Mouse (Mus musculus) T-helper 17 cell (primary cell): ENCODE results near the gene Lmo1.

Experiments used
- in situ Hi-C, 2 experiments: fragments of 300-600 bp; cut with MboI, MseI; formaldehyde crosslinking; loops; 1 replicate in 1 of 2; 2 replicates in 1 of 2; pipeline ENCODE4 v1.15.1; 2025; ENCODE audit warnings: high pct_unique_total_duplicates in 2 of 2

The Lmo1 gene

DNA sequence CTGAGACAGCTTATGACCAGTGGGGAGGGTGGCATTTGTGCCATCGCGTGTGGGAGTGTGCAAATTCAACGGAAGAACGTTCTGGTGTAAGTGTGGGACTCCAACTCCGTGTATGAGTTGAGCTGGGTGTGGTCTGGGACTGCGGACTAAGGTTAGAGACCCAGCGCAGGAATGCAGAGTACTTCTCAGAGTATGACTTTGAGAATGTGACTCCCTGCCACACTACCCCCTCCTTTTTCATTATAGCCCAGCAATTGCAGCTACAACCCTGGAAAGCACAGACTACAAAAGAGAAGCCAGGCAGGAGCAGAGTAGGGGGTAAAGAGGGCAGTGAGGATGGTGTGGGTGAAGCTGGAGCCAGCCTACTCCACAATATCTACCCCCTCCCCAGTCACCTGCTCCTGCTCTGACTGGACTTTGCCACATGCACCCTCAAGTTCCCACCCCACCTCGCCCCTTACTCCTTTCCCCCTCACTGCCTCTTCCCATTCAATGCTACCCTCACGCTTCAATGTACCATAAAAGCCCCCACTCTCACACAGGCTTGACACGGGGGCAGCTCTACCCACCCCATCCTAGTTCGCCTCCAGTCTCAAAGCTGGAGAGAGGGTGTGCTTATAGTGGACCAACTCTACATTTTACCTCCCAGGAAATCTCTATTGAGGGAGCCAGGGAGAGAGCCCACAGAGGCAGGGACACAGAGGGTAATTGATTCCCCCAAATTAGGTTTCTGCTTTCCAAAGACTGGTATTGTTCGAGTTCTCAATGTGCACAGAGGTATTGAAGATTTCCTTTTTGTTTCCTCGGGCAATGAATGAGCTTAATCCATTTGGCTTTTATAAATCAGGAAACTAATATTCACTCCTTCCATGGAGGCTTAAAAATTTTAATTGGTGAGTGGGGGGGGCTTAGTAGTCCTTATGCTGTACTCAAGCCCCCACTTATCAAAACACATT lies 941 bp upstream of the Lmo1 start:
- in situ Hi-C loops: no loop called here

DNA sequence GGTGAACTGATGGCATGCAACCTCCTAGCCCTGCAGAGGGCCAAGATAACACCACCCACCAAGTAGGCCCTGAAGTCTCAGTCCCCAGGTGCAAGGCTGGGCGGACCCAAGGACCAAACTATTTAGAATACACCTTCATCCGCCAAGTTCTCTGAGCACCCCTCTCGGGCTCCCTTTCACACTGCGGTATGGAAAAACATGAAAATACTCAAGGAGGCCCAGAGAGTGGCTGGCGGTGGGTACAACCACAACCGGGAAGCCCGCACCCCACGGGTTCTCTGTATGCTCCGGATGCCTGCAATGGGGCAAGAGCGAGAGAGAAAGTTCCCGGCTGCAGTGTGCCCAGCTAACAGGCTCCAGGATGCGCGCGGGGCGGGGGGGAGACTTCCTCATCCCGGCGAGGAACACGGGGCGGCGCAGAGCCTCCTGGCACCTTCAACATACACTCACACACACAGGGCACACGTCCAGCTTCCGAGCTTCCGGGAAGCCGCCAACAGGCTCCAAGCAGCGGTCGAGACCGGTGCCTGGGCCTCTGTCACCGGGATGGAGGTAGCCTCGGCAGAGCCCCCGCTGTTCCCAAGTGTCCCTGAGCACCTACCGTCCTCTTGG lies 564 bp downstream of the Lmo1 start:
- in situ Hi-C loops: no loop called here

DNA sequence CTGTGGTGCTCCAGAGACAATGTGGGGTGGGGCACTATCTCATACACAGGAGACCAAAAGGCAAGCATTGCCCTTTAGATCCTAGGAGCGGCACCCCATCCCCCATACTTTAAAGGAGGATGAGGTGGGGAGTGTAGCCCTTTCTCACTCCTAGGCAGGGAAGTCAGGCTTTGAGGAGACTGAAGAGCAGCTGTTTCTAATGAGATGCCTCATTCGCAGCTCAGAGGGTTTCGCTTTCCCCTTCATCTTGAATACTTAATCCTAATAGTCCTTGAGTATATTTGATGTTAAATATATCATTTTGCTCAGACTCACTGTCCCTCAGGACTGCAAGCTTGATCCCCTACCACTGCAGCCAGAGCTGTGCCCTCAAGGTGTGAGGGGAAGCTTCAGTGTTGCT lies 3.1 kb downstream of the Lmo1 start:
- in situ Hi-C loops: no loop called here

DNA sequence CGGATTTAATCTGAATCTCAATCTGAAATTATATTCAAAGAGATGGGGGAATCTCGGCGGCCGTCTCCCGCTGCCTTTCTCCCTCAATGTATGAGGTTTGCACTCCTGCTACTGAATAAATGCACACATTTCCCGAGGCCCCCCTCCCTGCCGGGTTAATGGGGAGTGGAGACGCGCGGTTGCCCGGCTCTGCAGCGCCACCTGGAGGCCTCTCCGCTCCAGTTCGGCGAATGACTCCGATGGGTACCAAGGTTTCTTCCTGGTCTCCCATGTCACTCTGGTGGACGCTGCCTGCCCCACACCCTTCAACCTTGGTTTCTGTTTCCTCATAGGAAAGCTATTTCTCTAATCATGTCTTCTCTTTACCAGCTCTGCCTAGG lies 4.6 kb downstream of the Lmo1 start:
- in situ Hi-C loops: no loop called here

DNA sequence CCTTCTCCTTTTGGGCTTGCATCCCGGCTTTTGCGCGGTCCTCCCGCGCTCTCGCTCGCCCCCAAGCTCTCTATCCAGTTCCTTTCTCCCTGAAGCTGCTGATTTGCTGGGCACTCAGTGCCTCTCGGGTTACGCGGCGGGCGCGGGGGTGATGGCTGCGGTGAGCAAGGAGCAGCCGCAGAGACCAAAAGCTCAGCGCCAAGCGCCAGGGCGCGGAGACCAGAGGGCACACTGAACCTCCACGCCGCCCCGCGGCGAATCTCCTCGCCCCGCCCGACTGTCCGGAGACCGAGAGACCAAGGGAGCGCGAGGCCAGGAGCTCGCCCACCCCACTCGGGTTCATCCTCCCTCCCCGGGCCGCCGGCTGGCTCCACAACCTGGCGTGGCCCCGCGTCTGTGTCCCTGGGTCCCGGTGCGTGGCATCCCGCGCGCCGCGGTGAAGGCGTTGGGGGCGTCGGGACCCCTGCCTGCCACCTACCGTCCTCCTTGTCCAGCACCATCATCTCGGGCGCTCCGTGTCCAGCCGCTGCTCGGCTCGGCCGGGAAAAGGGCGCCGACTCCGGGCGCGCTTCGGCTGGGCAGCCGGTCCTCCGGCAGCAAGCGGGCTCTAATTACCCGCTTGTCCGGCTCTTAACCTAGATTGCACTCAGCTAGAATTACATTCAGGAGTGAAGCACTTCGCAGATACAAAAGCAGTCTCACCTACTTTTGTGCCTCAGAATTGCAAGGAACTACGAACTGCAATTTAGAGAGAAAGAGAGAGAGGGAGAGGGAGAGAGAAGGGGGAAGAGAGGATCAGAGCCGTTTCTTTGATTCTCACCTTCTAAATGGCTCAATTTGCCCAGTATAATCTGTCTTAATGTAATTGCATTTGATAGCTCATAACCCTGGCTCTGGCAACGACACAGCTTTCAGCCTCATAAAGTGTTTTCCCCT lies 5.2 kb downstream of the Lmo1 start:
- in situ Hi-C loops: no loop called here

DNA sequence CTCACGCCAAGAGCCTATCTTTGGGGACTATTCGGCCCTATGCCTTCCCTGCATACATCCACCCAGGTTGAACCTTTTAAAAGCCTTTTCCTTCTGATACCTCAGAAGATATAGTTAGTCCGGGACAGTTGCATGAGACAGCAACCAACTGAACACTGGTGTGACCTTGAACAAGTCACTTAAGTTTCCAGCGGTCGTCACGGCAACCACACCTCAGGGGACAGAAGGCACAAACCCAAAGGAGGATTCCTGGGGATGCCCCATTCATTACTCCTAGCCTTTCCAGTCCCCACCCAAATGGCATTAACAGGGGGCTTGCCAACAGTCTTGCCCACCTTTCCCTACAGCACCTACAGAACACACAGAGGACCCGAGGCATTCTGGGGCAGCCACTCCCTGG lies 6.3 kb downstream of the Lmo1 start:
- in situ Hi-C loops: no loop called here

DNA sequence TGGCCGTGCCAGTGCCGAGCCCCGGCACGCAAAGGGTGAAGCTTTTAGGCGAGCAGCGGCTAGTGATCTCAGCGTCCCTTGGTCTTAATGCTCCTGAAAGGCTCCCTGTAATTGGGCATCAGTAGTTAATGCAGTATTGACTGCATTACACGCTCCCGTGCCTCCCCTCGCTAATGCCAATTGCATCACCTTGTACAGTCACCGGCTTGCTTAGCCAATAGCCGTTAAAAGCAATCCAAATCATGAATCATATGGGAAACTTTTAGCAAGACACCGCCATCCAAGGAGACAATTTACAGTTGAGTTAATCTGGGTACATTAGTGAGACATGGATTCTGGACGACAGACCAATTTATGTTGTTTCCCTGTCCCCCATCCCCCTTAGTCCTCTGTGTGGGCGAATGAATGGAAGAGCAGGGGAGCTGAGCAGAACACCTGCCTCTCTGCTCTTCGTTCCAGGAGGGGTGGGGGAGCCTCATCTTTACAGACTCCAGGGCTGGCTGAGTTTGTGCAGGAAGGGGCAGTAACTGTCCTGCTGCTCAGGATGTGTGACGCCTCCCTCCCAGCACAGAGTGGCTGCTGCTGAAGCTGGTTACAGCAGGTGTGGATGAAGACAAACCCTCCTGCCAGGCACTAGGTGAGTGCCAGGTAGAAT lies 8.9 kb downstream of the Lmo1 start:
- in situ Hi-C loops: no loop called here

DNA sequence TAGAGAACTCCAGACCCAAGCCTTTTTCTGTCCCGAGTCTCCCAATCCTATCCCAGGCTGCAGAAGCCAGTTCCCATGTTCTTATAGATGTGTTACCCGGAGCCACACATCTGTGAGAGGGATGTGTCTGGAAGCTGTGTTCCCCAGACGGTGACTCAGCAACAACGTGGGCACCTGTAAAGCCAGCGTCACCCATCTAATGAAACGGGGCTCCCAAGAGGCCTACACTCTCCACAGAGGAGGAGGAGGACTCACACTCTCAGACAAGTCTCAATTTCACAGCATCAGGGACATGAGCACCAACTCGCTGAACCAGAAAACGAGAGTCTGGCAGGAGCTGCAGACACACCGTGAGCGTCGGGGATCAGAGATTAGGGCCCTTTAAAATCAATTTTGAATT lies 20.7 kb downstream of the Lmo1 start:
- in situ Hi-C loops: no loop called here

DNA sequence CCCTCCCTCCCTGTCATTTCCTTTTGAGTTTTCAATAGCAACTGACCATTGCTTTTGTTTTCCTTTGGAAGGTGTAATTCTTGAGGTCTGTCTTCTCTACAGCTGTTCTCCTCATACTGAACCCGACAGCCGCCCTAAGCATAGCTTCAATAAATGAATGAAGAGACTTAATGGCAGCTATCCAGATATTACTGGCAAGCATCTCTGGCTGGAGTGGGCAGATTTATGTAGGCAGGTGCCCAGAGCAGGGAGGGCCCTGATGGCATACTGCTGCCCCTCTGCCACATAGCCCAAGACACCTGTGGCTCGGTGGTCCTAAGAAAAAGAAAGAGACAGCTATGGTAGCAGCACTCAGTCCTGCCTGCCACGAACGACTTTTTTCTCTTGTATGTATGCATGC lies 21.5 kb downstream of the Lmo1 start:
- in situ Hi-C loops: no loop called here

DNA sequence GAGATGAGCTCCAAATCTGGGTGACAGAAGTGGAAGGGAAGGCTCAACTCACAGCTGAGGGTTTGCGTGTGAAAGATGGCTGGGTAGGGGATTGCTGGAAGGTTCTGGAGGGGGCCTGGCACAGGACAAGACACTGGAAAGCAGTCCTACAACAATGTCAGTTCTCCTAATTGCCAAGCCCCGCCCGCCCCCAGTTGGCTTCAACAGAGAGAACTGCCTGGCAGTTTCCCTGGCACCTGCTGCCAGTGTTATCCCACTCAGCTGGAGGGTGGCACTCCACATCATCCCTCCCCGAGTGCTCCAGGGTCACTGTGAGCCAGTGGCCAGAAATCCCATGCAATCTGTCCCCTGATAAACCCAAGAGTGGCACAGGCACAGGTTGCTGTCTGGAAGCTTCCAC lies 23.9 kb downstream of the Lmo1 start:
- in situ Hi-C loops: no loop called here

DNA sequence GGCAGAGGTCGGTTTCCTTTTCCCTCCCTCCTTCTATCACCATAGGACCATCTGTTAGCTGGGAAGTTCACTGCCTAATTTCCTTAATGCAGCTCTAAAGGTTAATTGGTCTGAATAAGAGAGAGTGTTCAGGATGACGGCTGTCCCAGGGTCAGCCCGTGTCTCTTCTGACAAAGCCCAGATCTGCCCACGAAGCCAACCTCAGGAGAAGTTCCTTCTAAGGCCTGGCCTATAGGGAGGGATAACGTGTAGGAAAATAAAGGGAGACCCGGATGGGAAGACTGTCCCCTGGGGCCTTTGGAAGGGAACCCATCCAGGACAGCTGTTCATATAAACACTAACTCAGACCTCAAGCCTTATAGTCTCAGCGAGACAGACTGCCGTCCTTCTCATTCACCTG lies 29.8 kb downstream of the Lmo1 start:
- in situ Hi-C loops: no loop called here

DNA sequence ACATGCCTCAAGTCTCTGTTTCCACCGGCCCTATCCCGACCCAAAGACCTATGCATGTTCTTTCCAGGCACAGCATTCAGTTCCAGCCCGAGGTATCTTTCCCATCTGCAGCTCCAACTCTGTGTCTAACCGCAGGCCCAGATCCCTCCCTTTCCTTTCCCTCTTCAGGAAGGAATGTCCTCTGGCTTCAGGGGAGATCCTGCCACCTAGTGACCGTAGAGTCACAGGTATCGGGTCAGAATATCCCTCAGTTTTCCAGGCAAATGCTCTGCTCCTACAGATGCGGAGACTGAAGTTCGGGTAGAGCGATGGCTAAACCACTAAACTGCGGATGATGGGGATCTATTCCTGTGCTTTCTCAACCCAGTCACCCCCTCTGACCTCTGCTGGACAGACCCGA lies 30.3 kb downstream of the Lmo1 start:
- in situ Hi-C loops: no loop called here

DNA sequence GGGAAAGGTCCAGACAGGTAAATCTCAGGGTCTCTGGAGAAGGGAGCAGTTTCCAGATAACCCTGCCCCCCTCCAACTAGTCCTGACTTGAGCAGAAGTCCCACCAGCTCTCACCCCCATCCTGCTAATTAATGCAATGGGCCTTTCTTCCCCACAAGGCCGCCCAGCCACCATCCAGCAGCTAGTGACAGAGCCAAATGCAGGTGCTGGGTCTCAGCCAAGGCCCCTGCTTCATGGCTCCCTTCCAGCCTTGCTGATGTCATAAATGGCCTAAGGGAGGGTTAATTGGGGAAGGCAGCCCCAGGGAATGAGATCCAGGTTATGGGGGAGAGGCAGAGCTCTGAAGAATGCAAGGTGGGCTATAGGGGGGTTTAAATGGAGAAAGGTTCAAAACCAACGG lies 32.4 kb downstream of the Lmo1 start:
- in situ Hi-C loops: no loop called here

DNA sequence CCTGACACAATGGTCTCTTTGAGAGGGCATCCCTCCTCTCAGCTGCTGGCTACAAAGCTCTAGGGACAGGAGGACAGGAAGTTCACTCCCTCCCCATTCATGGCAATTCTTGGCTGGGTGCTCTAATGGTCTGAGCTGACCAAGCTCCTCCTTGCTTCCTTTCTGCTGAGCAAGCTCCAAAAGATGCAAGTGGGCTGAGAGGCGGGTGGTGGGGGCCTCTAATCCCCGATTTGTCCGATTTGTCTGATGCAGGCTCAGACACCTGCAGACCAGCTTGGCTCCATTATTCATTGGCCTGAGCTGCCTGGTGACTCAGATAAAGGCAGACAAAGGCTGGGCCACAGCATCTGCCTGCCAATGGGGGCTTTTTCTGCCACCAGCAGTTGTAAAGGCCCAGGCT lies 33.3 kb downstream of the Lmo1 start:
- in situ Hi-C loops: no loop called here

DNA sequence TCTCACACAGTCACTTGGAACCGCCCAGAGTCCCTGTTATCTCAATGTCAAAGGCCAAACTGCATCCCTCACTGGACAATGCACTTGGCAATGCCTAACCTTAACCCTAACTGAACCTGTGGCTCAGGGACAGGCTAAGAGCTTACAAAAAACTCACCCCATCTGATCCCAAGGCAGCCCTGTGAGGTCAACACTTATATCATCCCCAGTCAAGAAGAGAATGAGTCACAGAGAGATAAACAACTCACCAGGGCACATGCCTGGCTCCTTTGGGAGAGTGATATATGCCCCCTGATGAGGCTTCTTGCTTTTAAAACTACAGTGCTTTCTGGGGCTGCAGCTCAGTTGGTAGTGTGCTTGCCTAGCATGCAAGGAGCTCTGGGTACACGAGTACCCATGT lies 34.0 kb downstream of the Lmo1 start:
- in situ Hi-C loops: no loop called here

DNA sequence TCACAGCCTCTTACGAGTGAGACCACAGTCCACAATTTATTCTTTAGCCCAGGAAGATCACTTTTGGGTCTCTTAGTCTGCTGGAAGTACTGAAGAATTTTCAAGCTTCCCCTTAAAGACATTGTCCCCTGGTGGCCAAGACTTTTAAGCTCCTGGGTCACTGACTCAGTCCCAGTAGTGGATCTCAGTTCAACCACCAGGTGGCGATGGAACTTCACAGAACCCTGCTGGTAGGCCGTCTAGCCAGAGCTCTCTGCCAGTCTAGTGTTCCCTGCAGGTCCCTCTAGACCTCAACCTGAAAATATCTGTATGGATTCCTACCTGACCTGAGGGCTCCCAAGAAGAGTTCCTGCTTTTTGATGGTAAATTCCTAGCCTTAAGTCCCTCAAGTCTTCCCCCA lies 35.6 kb downstream of the Lmo1 start:
- in situ Hi-C loops: loop anchor here (5.0 to 10.0 kb wide), 3 partner anchors 283 to 655 kb away; no protein-coding TSS in a partner anchor

DNA sequence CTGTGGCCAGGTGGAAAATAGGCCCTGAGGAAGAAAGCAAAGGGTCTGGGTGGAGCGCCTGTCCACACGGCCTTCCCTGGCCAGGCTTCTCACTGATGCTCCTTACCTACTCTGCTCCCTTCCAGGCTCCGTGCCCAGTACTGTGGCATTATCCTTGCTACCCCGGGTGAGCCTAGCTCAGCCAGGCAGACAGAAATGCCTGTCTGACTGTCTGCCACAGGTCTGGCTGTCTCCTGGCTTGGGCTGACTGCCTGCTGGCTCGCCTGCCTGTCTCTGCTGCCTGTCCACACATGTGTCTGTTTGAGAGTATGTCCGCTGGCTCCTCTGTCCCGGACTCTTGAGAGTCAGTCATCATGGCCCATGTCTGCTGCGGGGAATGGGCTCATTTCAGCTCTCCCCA lies 37.6 kb downstream of the Lmo1 start:
- in situ Hi-C loops: loop anchor here (5.0 to 10.0 kb wide), 3 partner anchors 285 to 657 kb away; no protein-coding TSS in a partner anchor

DNA sequence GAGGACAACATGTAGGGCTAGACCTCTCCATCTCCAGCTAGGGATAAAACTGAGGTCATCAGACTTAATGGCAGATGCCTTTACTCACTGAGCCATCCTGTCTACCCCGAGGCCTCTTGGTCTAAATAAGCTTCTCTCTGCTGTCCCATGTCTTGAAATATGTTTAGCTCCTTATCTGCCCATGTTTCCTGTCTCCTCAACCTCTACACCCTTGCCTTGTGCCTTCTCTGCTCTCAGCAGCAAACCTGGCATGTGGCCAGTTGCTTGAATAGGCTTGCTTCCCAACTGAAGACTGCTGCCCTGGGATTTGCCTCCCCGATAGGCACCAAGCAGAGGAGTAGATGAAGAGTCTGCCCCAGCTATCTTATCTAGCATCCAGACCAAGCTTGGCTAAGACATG lies 43.4 kb downstream of the Lmo1 start:
- in situ Hi-C loops: loop anchor here in 1 of 2 experiments (10.0 kb wide), 1 partner anchor 663 kb away; no protein-coding TSS in a partner anchor

DNA sequence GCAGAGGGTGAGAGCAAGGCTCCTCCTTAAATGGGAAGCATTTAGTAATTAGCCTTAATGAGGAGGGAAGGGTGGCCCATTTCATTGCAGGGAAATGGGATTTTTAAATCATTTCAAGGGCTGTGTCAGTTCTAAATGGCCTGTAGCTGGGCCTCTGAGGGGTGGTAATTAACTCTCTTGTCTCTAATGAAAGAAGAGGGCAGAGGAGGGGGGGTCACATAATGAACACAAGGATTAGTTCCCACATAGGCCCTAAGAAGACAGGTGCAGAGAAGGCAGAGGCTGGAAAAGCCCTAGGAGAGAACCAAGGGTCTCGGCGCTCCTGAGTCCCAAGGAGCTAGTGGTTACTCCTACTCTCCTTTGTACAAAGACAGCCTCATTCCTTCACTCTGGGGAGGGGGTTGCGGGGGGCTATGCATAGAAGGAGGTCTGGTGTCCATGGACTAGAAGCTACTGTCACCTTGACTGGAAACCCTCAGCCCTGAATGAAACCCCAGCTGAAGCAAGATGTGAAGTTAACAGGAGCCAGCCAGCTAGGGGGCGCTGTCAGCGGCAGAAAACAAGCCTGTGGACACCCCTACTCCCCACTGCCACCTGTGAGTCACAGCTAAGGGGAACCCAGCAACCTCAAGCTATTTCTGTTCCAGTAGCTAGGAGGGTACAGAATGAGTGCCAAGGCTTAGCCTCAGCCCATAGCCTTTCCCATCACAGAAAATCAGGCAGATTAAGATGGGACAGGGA lies 44.9 kb downstream of the Lmo1 start:
- in situ Hi-C loops: loop anchor here in 1 of 2 experiments (10.0 kb wide), 1 partner anchor 665 kb away; no protein-coding TSS in a partner anchor

DNA sequence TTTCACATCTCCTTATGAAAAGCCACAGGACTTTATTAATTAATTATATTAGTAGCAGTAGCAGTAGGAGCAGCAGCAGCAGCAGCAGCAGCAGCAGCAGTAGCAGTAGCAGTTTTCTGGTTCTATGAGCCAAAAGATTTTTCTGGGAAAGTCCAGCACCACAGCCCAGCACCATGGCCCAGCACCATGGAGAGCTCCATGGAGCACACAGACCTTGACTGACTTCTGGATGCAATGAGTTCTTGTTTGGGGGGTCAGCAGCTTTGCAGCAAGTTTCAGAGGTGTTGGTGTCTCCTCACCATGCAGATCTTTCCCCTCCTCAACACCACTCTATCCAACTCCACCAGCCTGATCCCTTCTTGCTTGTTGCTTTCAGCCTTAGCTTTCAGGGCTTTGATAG lies 45.6 kb downstream of the Lmo1 start:
- in situ Hi-C loops: no loop called here

DNA sequence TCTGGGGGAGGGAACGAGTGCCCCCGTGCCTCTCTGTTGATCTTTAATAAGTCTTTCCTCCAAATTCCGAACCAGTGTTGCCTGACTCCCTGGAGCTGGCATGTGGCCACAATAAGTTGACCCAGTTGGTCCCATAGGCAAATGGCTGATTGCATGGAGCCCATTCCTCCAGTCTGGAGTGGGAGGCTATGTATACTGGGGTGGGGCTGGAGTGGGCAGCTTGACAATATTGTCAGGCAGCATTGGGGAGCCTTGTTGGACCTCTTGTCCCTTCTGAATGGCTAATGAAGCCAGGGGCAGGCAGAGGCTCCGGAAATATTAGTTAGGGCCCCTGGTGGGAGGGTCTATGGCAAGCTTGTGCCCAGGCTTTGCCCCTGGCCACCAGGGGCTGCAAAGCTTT lies 59.1 kb downstream of the Lmo1 start:
- in situ Hi-C loops: no loop called here
